Mouse (Mus musculus) myocyte (in vitro differentiated cells): Measurements from ENCODE around the gene Exoc8.

ENCODE experiments used
- E2F4 ChIP-seq: IDR thresholded peaks from one replicate; pipeline ENCODE4 v1.6.1; 2011; ENCODE audit warnings: mild to moderate bottlenecking, control low read depth, moderate library complexity; ENCODE audit not compliant: insufficient read depth
- MYOG ChIP-seq, 3 experiments: IDR thresholded peaks; one replicate each; pipeline ENCODE4 v1.6.1; 2011; ENCODE audit warnings: control low read depth in 2 of 3, low read depth in 2 of 3, mild to moderate bottlenecking in 2 of 3; ENCODE audit not compliant: insufficient read length in 2 of 3, control insufficient read depth in 1 of 3, insufficient read depth in 1 of 3
- POLR2A ChIP-seq: IDR thresholded peaks from one replicate; pipeline ENCODE4 v1.6.1; 2011; ENCODE audit warnings: low read depth, mild to moderate bottlenecking, control low read depth, moderate library complexity; ENCODE audit not compliant: insufficient read length
- SRF ChIP-seq: IDR thresholded peaks from one replicate; pipeline ENCODE4 v1.6.1; 2011; ENCODE audit warnings: low read depth; ENCODE audit not compliant: control insufficient read depth, insufficient read length
- TCF12 ChIP-seq: IDR thresholded peaks from one replicate; pipeline ENCODE4 v1.6.1; 2011; ENCODE audit warnings: mild to moderate bottlenecking, control low read depth; ENCODE audit not compliant: poor library complexity, insufficient read depth, severe bottlenecking
- TCF3 ChIP-seq: IDR thresholded peaks from one replicate; pipeline ENCODE4 v1.6.1; 2011; ENCODE audit warnings: low read depth, control low read depth; ENCODE audit not compliant: insufficient read length
- USF1 ChIP-seq: IDR thresholded peaks from one replicate; pipeline ENCODE4 v1.6.1; 2011; ENCODE audit warnings: low read depth, mild to moderate bottlenecking, control low read depth, moderate library complexity

GRCm38 (mm10) chr8:124896010-124896631, 1.4 kb downstream of the Exoc8 start:
- TF ChIP-seq TCF12, result no peak
- TF ChIP-seq POLR2A, result no peak
- TF ChIP-seq E2F4, result no peak
- TF ChIP-seq SRF, result no peak
- no peak for TF ChIP-seq TCF3
- no peak for TF ChIP-seq USF1
- TF ChIP-seq MYOG (IDR thresholded peaks at IDR 0.05; ENCODE audit: control insufficient read depth in 1 of 3, insufficient read depth in 1 of 3, insufficient read length in 2 of 3, low read depth in 2 of 3), result no peak
